27 mouse cellular contexts compared by ENCODE assay signal in genomic region chr16:96741336-96741735, GRCm38 (mm10).
DNase-seq lines count a peak whose midpoint lies in the region; ATAC-seq lines count a peak whose summit lies in the region.
"Had no signal": no experiment of that assay in that cellular context is flagged by ENCODE, and none has a peak within 500 bp of the region (broad histone marks: within the 10 kb centered on the region; RNA-seq: fewer than 3 reads in every experiment).

No protein-coding gene starts in this region.

- H3K36me3 ChIP-seq in liver, embryonic 15.5 days (replicated peaks) = no peaks in the 10 kb centered on the region
- H3K36me3 ChIP-seq in midbrain, embryonic 10.5 days = no peaks in the 10 kb centered on the region
- H3K36me3 ChIP-seq: embryonic facial prominence, embryonic 12.5 days; forebrain, embryonic 12.5 days; heart, embryonic 10.5 days; heart, embryonic 15.5 days; kidney, embryonic 15.5 days; limb, embryonic 13.5 days; midbrain, embryonic 13.5 days; stomach, embryonic 15.5 days had no signal

- H3K27ac ChIP-seq in liver, embryonic 15.5 days (replicated peaks) = no peak overlapping the region
- no peak overlapping the region for H3K27ac ChIP-seq in midbrain, embryonic 10.5 days (replicated peaks)
- H3K27ac ChIP-seq: embryonic facial prominence, embryonic 12.5 days; forebrain, embryonic 12.5 days; heart, embryonic 10.5 days; heart, embryonic 15.5 days; kidney, embryonic 15.5 days; left cerebral cortex, adult 2 months; limb, embryonic 13.5 days; midbrain, embryonic 13.5 days; stomach, embryonic 15.5 days had no signal

- H3K4me3 ChIP-seq in liver, embryonic 15.5 days (replicated peaks) = no peak overlapping the region
- H3K4me3 ChIP-seq in midbrain, embryonic 10.5 days = no peak overlapping the region
- H3K4me3 ChIP-seq: embryonic facial prominence, embryonic 12.5 days; forebrain, embryonic 12.5 days; heart, embryonic 10.5 days; heart, embryonic 15.5 days; kidney, embryonic 15.5 days; left cerebral cortex, adult 2 months; limb, embryonic 13.5 days; midbrain, embryonic 13.5 days; stomach, embryonic 15.5 days had no signal

- no peak overlapping the region for H3K9ac ChIP-seq in liver, embryonic 15.5 days
- H3K9ac ChIP-seq: embryonic facial prominence, embryonic 12.5 days; forebrain, embryonic 12.5 days; forebrain, postnatal 0 days; heart, embryonic 15.5 days; kidney, embryonic 15.5 days; limb, embryonic 13.5 days; lung, embryonic 14.5 days; midbrain, embryonic 13.5 days; stomach, embryonic 15.5 days had no signal

- 24% methylated on average over 1 of the region's 1 CpGs for WGBS in liver, embryonic 15.5 days (ENCODE audit: insufficient replicate concordance)
- 94% methylated on average over 1 of the region's 1 CpGs for WGBS in midbrain, embryonic 10.5 days

- no peak overlapping the region for H3K4me2 ChIP-seq in liver, embryonic 15.5 days
- H3K4me2 ChIP-seq: embryonic facial prominence, embryonic 12.5 days; forebrain, embryonic 12.5 days; heart, embryonic 15.5 days; kidney, embryonic 15.5 days; limb, embryonic 13.5 days; lung, embryonic 14.5 days; midbrain, embryonic 13.5 days; stomach, embryonic 15.5 days had no signal

- H3K4me1 ChIP-seq in liver, embryonic 15.5 days (replicated peaks) = 0 out of 2 replicates have a peak, but pooled peaks cover 6% of the 10 kb centered on the region
- no peaks in the 10 kb centered on the region for H3K4me1 ChIP-seq in midbrain, embryonic 10.5 days
- H3K4me1 ChIP-seq: embryonic facial prominence, embryonic 12.5 days; kidney, embryonic 15.5 days; limb, embryonic 13.5 days; midbrain, embryonic 13.5 days; stomach, embryonic 15.5 days had no signal

- no peaks in the 10 kb centered on the region for H3K9me3 ChIP-seq in liver, embryonic 15.5 days (replicated peaks)
- no peaks in the 10 kb centered on the region for H3K9me3 ChIP-seq in midbrain, embryonic 10.5 days (replicated peaks)
- H3K9me3 ChIP-seq: embryonic facial prominence, embryonic 12.5 days; forebrain, embryonic 12.5 days; heart, embryonic 10.5 days; heart, embryonic 15.5 days; kidney, embryonic 15.5 days; limb, embryonic 13.5 days; midbrain, embryonic 13.5 days; stomach, embryonic 15.5 days had no signal

- peak; percentile 61 for DNase-seq in heart, adult 11 months
- DNase-seq in heart, adult 8-10 months (ENCODE audit: low spot score) = no peak
- no peak for DNase-seq in midbrain, embryonic 10.5 days (ENCODE audit: low spot score)
- no peak for DNase-seq in embryo, embryonic 10 days (ENCODE audit: low spot score)
- DNase-seq in layer of hippocampus, adult 8-10 months (ENCODE audit: low spot score in 2 of 2) = no peak
- DNase-seq: adrenal gland, postnatal 14 days; cerebellum, adult 2 months; cerebellum, postnatal 14 days; forebrain, postnatal 0 days; gastrocnemius, postnatal 10 days; kidney, adult 18-20 months; kidney, postnatal 25 days; lung, embryonic 14.5 days; lung, postnatal 14 days had no signal

- peak; percentile 50 for ATAC-seq in erythroblast, adult 5-6 weeks (replicated peaks; ENCODE audit: low FRiP score, poor library complexity, severe bottlenecking)
- ATAC-seq in liver, embryonic 15.5 days (ENCODE audit: insufficient read depth) = peak; percentile 73
- ATAC-seq: hindbrain, embryonic 16.5 days; midbrain, embryonic 13.5 days had no signal

- H3K27me3 ChIP-seq in liver, embryonic 15.5 days = no peaks in the 10 kb centered on the region
- no peaks in the 10 kb centered on the region for H3K27me3 ChIP-seq in midbrain, embryonic 10.5 days (ENCODE audit: low read depth, poor library complexity, severe bottlenecking)
- H3K27me3 ChIP-seq: CH12.LX; embryonic facial prominence, embryonic 12.5 days; forebrain, embryonic 12.5 days; heart, embryonic 15.5 days; kidney, embryonic 15.5 days; limb, embryonic 13.5 days; midbrain, embryonic 13.5 days; stomach, embryonic 15.5 days had no signal
